Mouse (Mus musculus) heart, adult 2 months (tissue): ENCODE data around the gene Gtf3c5.

Experiments used
- CTCF ChIP-seq: fragments of 200-600 bp; IDR thresholded peaks from 2 replicates; pipeline ENCODE4 v1.8.1; 2022; ENCODE audit warnings: antibody characterized with exemption, mild to moderate bottlenecking, moderate library complexity
- EP300 ChIP-seq: fragments of 200-500 bp; IDR thresholded peaks from 2 replicates; pipeline ENCODE4 v1.6.1; 2011; ENCODE audit warnings: low read depth, low read length, control low read depth; ENCODE audit not compliant: insufficient read depth
- POLR2A ChIP-seq: fragments of 200-500 bp; IDR thresholded peaks from 2 replicates; pipeline ENCODE4 v1.6.1; 2011; ENCODE audit warnings: mild to moderate bottlenecking, low read depth, low read length, control low read depth; ENCODE audit not compliant: insufficient read depth

- TF ChIP-seq CTCF (no peak), POLR2A (no peak), EP300 (no peak)
These were observed 31.2 kb downstream of the Gtf3c5 start for GRCm38 (mm10) chr2:28552301-28552700.
